Mouse (Mus musculus) megakaryocyte, embryonic 14.5 days (primary cell): Measurements from ENCODE around the gene Lcn12.

Source experiments
- FLI1 ChIP-seq: IDR thresholded peaks from 2 replicates; pipeline ENCODE4 v1.6.1; 2012; ENCODE audit warnings: low read length, inconsistent platforms, mixed read lengths
- GATA1 ChIP-seq: IDR thresholded peaks from 3 replicates; pipeline ENCODE4 v1.6.1; 2012; ENCODE audit warnings: mixed read lengths, low read length, inconsistent platforms, borderline replicate concordance

GRCm38 (mm10) chr2:25442682-25443081, 51.0 kb downstream of the Lcn12 start:
- no peak for TF ChIP-seq FLI1
- TF ChIP-seq GATA1 = no peak
